Mouse (Mus musculus) T-helper 1 cell (primary cell): ENCODE data around the gene Rin3.

Experiments used
- in situ Hi-C: fragments of 300-600 bp; cut with MboI, MseI; formaldehyde crosslinking; loops from one replicate; pipeline ENCODE4 v1.15.1; 2025; ENCODE audit warnings: high pct_unique_total_duplicates

The Rin3 gene

DNA sequence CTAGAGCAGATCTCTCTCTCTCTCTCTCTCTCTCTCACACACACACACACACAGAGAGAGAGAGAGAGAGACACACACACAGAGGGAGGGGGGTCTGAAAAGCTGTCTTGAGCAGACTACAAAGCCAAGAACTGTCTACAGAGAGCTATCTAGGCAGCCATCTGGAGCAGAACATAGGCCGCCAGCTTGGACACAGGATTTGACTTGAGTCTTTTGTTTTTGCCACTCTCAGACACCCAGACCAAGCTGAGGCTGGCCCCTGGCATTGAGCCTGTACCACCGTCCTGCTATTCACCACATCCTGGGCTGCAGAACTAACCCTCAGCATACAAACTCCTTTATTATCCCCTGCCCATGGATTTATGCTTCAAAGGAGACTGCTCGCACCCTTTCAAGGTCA, 136.7 kb downstream of the Rin3 start:
- in situ Hi-C loops = no loop called here

DNA sequence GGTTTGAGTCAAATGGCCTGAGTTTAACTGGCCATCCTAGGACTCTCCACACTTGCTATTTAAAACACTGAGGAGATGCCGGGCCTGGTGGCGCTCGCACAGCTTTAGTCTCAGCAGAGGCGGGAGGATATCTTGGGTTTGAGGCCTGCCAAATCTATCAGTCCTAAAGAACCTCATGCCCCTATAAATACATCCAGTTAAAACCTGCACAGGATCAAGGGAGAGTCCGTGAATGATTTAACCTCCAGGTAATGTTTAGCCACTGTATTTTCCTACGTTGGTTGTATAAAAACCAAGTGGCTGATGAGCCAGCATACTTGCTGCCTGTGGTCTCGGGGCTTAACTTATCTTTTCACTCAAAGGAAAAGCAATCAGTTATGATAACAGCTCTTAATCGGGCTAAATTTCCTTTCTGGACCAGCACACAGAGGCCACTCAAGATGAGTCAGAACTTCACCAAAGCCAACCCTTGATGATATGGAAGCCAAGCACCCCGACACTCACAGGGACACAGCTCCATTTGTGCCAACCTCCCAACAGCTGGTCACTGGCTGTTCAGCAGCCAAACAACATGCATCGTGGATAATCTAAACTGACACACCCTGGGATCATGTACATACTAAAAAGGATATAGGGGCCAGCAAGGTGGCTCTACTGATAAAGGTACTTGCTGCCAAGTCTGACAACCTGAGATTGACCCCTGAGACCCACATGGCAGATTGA, 137.5 kb downstream of the Rin3 start:
- in situ Hi-C loops = no loop called here

DNA sequence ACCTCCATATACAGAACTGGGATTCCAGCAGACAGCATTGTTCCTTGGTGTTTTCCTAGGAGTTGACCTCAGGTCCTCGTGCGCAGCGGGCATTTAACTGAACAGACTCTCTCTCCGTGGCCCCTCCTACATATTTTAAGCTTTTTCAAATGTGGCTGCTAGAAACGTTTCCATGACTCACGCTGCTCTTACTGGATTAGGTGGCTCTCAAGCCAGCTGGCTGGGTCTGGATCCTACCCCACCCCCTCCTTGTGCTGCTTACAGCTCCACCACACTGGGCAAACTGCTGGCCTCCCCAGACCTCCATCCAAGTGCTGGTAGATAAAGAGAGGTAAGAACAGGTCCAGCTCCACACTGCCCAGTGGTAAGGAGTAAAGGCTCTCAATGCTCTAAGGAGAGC, 139.2 kb downstream of the Rin3 start:
- in situ Hi-C loops = no loop called here

DNA sequence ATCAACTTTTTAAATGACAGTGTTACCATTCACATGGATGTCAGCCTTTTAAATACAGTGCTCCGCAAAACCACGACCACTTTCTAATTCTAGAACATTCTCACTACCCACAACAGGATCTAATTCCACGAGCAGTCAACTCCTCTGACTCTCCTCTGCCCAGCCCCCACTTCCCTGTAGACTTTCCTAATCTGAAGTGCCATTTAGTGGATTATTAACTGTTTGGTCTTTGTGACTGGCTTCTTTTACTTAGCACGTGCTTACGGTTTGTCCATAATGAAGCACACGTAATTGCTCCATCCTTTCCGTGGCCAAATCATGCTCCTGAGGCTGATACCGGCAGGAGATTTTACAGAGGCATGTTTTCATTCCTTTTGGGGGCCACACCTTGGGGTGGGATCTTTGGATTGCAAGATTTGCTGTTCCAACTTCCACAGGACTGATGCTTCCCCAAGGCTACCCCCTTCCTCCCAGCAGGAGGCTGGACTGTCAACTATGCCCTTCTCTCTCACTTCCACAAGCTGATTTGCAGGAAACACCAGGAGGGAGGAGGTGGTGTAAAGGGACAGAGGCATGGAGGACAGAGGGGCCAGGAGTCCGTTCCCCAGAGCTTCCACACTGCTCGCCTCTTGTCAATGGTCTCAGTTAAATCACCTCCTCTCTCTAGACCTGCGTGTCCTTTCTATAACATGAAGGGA, 139.9 kb downstream of the Rin3 start:
- in situ Hi-C loops = no loop called here

DNA sequence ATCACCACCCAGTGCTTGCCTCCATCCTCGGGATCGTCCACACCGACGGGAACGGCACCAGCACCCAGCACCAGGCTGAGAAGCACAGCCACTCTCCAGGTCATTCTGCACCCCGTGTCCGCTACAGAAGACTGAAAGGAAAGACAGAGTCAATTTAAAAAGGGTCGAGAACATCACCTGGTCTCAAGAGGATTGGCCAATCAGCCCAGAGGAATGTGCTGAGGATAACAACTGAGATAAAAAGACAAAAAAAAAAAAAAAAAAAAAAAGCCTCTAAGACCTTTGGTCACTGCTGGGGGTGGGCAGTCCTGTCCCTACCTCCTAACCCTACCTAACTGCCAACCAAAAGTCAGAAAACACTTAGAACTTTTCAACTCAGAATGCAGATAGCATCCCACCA, 140.8 kb downstream of the Rin3 start:
- in situ Hi-C loops = no loop called here

DNA sequence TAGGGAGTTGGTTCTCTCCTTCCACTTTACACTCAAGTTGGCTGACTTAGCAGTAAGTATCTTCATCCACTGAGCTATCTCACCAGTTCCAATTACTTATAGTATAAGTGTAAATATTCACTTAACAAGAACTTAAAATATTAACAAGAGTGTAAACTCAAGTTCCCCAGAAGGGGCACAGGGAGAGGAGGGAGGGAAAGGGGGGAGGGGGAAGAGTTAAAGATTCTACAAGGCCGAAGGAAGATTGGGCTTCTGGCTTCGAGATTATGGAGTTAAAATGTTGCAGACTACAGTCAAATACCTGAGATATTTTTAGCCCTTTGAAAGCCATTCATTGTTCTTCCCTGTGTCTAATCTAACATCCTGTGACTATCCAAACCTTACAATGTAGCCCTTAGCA, 141.6 kb downstream of the Rin3 start:
- in situ Hi-C loops = no loop called here

DNA sequence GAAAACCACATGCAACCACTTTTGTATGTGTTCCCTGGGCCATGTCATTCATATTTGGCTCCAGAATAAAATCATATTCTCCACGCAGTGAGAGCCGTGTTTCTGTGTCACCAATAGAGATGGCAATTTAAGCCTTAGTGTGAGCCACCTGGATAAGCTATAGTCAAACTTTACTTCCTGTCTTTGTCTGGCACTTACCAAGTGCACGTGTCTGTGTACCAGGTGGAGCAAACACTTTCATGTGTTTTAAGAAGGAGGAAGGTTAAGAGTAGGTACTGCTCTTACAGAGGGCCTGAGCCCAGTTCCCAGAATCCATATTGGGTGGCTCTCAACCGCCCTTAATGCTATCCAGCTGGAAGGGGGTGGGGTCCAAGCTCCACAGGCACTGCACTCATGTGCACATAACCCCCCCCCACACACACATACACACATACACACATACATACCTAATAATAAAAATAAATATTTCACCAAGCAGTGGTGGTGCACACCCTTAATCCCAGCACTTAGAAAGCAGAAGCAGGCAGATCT, 142.3 kb downstream of the Rin3 start:
- in situ Hi-C loops = loop anchor here (25.0 kb wide), 1 partner anchor 1688 kb away; the partner anchor contains the start of gene Rps6ka5

DNA sequence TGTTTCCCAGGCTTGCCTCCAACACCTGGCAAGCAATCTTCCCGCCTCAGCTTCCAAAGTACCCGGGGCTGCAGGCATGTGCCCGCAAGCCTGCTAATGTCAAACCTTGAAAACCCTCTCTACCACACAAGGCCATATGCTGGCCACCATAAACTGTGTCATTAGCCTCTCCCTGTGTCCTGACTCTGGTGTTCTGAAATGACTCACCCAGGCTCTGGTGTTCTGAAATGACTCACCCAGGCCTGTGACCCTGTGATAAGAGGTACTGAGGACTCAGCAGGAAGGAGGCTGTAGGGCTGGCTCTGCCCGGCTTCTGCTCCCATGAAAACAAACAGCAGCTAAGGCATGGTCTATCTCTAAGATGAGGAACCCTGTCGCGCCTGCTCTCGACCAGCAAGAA, 143.4 kb downstream of the Rin3 start:
- in situ Hi-C loops = loop anchor here (25.0 kb wide), 1 partner anchor 1689 kb away; the partner anchor contains the start of gene Rps6ka5

DNA sequence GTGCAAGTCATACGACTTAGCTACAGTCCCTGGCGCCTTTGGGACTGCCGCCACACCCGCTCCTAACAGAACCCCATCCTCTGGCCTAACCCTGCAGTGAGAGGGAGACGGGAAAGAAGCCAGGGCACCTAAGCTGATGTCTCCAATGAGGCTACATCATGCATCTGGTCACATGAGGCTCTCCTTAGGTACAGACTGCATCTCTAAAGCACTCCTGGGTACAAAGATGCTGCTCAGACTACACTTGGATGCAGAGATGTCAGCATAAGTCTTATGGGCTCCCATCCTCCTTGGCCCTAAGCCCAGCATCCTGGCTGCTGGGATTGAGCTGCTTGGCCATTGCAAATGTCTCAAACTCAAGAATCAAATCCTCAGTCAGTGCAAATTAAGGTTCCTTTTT, 146.8 kb downstream of the Rin3 start:
- in situ Hi-C loops = loop anchor here (25.0 kb wide), 1 partner anchor 1692 kb away; the partner anchor contains the start of gene Rps6ka5

DNA sequence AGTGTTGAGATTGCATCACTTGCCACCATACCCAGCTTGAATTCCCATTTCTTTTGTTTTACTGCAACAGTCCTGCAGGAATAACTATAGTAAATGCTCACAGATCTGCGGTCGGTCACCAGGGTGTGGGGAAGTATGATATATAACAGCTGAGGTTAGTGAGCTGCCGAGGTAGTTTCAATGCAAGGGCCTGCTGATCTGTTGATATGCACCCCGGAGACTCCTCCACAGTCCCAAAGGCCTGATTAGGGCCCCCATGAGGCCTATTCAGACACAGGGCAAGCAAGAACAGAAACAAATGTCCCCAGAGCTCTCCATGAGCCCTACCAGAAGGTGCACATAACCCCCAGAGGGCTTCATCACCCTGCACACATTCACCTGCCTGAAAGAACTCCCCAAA, 147.4 kb downstream of the Rin3 start:
- in situ Hi-C loops = loop anchor here (25.0 kb wide), 1 partner anchor 1693 kb away; the partner anchor contains the start of gene Rps6ka5

DNA sequence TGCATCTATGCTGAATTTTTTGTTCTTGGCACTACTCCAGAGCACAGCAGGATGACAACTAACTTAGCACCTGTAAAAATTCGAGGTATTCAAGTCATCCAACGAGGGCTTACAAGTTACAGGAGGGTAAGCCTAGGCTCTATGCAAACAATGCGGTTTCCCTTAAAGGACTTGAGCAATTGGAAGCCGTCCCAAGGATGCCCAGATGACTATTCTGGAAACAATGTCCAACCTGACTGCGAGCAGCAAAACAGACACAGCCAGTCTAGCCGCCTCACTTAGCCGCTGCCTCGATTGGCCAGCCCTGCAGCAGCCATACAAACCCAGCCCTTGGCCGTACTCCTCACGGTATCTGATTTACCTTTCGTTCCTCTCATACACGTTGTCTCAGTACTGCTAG, 149.4 kb downstream of the Rin3 start:
- in situ Hi-C loops = loop anchor here (25.0 kb wide), 1 partner anchor 1695 kb away; the partner anchor contains the start of gene Rps6ka5

DNA sequence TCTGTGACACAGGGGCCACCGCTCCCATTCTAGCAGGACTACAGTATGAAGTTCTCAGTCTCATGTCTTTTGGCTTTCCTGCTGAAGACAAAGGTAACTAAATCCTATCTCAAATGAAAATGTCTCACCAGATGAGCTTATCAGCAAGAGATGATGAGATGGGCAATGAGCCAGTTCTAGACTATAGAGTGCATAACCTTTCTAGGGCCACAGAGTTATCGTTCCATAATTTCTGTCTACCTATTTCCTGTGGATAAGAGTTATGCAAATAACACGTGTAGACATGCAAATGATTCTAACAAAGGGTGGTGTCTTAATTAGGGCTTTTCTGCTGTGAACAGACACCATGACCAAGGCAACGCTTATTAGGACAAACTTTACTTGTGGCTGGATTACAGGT, 151.3 kb downstream of the Rin3 start:
- in situ Hi-C loops = loop anchor here (25.0 kb wide), 1 partner anchor 1697 kb away; the partner anchor contains the start of gene Rps6ka5

DNA sequence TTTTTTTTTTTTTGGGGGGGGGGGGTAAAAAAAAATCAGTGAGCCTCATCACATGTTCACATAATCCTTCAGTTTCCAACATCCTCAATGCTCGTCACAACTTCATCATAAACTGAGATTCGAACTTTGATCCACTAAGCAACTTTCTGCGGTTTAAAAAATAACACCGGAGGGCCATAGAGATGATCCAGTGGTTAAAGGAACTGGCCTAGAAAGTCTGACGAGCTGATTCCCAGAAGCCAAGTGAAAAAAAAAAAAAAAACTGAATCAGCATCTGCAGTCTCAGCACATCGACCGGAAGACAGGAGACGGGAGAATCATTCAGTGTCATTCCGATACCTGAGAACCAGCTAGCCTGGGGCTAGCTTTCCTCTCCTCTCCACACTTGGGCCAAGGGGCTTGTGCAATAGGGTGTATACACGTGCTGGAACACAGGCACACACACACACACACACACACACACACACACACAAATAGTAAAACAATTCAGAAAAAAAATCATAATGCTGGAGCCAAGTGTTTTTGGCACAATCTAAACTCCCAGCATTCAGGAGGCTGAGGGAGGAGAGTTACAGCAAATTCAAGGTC, 154.2 kb downstream of the Rin3 start:
- in situ Hi-C loops = loop anchor here (25.0 kb wide), 1 partner anchor 1700 kb away; the partner anchor contains the start of gene Rps6ka5

DNA sequence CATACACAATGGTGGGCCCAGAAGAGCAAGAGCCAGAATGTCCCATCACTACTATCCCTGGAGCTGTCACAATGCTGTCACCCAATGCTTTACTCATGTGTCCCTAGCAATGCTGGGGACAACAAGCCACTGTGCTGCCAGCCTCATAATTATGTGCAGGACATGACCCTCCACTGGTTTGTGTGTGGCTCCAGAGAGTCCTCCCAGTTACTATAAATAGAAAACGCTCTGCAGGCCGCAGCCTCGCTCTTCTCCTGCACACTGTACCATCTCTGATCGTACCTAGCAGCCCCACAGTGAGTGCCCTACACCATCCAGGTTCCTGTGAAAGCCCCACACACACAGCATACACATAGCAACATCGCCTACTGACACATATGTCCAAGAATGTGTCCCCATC, 155.1 kb downstream of the Rin3 start:
- in situ Hi-C loops = loop anchor here (25.0 kb wide), 1 partner anchor 1701 kb away; the partner anchor contains the start of gene Rps6ka5

DNA sequence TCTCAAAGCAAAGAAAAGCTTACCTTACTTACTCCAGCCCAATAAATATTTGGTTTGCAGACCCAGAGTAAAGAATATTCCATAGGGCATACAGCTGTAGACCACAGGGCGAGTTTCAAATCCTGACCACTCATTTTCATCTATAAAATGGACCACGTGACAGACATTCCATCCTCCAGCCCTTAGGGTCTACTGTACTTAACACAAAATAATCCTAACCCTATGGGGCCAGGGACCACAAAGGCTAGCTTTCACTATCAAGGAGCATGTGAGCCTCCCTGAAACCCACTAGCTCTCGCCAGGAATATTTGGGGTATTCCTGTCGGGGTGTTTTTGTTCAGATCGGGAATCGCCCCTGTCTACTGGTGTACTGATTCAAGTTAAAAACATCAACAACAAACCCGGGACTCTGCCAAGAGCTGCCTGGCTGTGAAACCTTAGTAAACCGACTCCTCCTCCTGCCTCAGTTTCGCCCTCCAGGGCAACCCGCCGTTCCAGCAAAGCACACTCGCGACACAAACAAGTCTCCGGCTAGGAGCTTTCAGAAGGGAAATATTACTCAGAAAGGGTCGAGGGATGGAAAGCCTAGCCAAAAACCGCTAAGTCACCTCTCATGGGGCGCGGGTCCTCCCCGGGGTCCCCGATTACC, 156.3 kb downstream of the Rin3 start:
- in situ Hi-C loops = loop anchor here (25.0 kb wide), 1 partner anchor 1702 kb away; the partner anchor contains the start of gene Rps6ka5

DNA sequence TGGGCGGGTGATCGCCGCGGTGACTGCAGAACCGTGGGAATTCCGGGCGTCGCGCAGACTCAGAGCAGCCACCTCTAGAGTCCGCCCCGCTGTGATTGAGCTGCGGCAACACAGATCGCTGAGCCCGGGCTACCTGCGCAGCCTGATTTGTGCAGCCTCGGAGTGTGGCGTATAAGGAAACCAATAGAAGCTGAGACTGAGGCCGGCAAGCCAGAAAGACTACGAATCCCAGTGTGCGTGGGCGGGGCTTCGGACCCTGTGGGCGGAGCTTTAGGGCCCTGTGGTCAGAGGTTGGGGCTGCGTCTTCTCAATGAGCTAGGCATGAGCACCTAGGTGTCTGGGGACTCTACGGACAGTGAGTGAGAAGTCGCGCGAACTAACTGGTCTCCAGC, 156.8 kb downstream of the Rin3 start, which contains the start of gene Lgmn:
TSS of gene Lgmn (minus strand) at position 182 of the 392 bp plus-strand sequence.
- in situ Hi-C loops = loop anchor here (25.0 kb wide), 1 partner anchor 1702 kb away; the partner anchor contains the start of gene Rps6ka5
